Mouse (Mus musculus): ENCODE measurements around the gene Cacna1e.

- TF ChIP-seq POLR2A (IDR thresholded peaks at IDR 0.05; ENCODE audit: low read depth, low read length), result no peak
- TF ChIP-seq CTCF (conservative IDR thresholded peaks at IDR 0.05; ENCODE audit: insufficient read depth, insufficient read length, low read depth, low read length), result no peak
Observed at GRCm38 (mm10) chr1:154688876-154689665, 195.2 kb downstream of the Cacna1e start.
